Mouse (Mus musculus) ES-Bruce4 (cell line): Measurements from ENCODE around the gene Gm32742.

Source experiments
- CTCF ChIP-seq: IDR thresholded peaks from one replicate; pipeline ENCODE4 v1.8.1; 2011; ENCODE audit warnings: low read depth, low read length
- EP300 ChIP-seq: IDR thresholded peaks from 2 replicates; pipeline ENCODE4 v1.6.1; 2011; ENCODE audit warnings: low read depth, low read length; ENCODE audit not compliant: insufficient read depth
- POLR2A ChIP-seq: IDR thresholded peaks from one replicate; pipeline ENCODE4 v1.8.1; 2011; ENCODE audit warnings: low read length; ENCODE audit not compliant: insufficient read depth

GRCm38 (mm10) chr9:51213023-51213728, 47.9 kb upstream of the Gm32742 start, which contains the start of gene Pou2af1:
- TF ChIP-seq POLR2A (no peak), CTCF (no peak), EP300 (no peak)
